31 mouse cellular contexts compared by ENCODE assay signal in the genomic region with DNA sequence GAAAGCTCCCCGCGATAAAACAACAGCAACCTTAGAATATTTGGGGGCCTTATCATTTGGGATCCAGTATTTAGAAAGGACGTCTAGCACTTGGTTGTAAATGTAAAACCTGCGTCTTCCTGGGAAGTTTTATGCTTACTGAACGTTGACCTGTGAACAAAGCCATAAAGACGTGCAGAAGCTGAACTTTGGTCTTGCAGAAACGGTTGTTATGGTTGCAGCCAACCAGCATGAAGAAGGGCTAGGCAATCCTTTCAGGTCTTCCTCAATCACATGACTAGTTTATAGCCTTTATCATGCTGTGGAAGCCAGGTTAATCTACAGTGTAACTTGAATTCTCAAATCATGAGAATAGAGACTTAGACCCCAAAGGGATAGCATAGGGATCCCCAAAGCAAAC. TPM values are rescaled to one million over a fixed set of nuclear protein-coding genes. Genes with fewer than 3 reads are reported as not detected.
DNase-seq lines count a peak whose midpoint lies in the region; ATAC-seq and TF ChIP-seq lines count a peak whose summit lies in the region.
"Had no signal": no experiment of that assay in that cellular context is flagged by ENCODE, and none has a peak within 500 bp of the region (broad histone marks: within the 10 kb centered on the region; RNA-seq: fewer than 3 reads in every experiment).

Gene Clrn3 (minus strand): TSS at position 140 of the 400 bp plus-strand sequence.

- ATAC-seq in kidney, embryonic 15.5 days (replicated peaks; ENCODE audit: low FRiP score) = peak; percentile 47
- ATAC-seq: forebrain, postnatal 0 days; inflammation-experienced regulatory T-cells, adult 6 months; midbrain, embryonic 16.5 days had no signal

- H3K9ac ChIP-seq in kidney, embryonic 15.5 days = no peak within 1 kb of the TSS
- H3K9ac ChIP-seq: embryonic facial prominence, embryonic 15.5 days; forebrain, embryonic 12.5 days; forebrain, postnatal 0 days; heart, embryonic 12.5 days; hindbrain, embryonic 14.5 days; limb, embryonic 12.5 days; liver, embryonic 15.5 days; lung, embryonic 15.5 days had no signal

- peaks cover 13% of the 10 kb centered on the region for H3K4me1 ChIP-seq in kidney, embryonic 15.5 days
- no peaks in the 10 kb centered on the region for H3K4me1 ChIP-seq in thymus, adult 2 months (replicated peaks; ENCODE audit: control insufficient read depth, insufficient read depth, low read length)
- H3K4me1 ChIP-seq: embryonic facial prominence, embryonic 10.5 days; embryonic facial prominence, embryonic 15.5 days; forebrain, embryonic 12.5 days; heart, embryonic 12.5 days; midbrain, embryonic 10.5 days had no signal

- 0 out of 2 replicates have a peak within 1 kb of the TSS, but pooled peaks have one; percentile 30 for H3K27ac ChIP-seq in kidney, embryonic 15.5 days
- H3K27ac ChIP-seq in thymus, adult 2 months (ENCODE audit: control insufficient read depth, insufficient read depth, low read length) = no peak within 1 kb of the TSS
- H3K27ac ChIP-seq: embryonic facial prominence, embryonic 10.5 days; embryonic facial prominence, embryonic 15.5 days; forebrain, embryonic 12.5 days; heart, adult 2 months; hindbrain, embryonic 14.5 days; left cerebral cortex, adult 2 months; limb, embryonic 12.5 days; liver, embryonic 15.5 days; lung, embryonic 15.5 days; midbrain, embryonic 10.5 days had no signal

- no peak within 1 kb of the TSS for H3K4me2 ChIP-seq in kidney, embryonic 15.5 days
- H3K4me2 ChIP-seq: embryonic facial prominence, embryonic 15.5 days; forebrain, embryonic 12.5 days; heart, embryonic 12.5 days; hindbrain, embryonic 14.5 days; limb, embryonic 12.5 days; liver, embryonic 15.5 days; lung, embryonic 15.5 days had no signal

- TF ChIP-seq POLR2A in thymus, adult 2 months (IDR thresholded peaks at IDR 0.05; ENCODE audit: control insufficient read depth, extremely low read depth, insufficient read depth, low read length, poor library complexity) = no peak

- 52% methylated on average over 7 of the region's 7 CpGs for WGBS in kidney, embryonic 15.5 days
- WGBS in thymus, adult 2 months = 97% methylated on average over 7 of the region's 7 CpGs

- H3K36me3 ChIP-seq in kidney, embryonic 15.5 days = no peaks in the 10 kb centered on the region
- no peaks in the 10 kb centered on the region for H3K36me3 ChIP-seq in thymus, adult 2 months (ENCODE audit: control insufficient read depth, insufficient read depth, low read length)
- H3K36me3 ChIP-seq: embryonic facial prominence, embryonic 10.5 days; embryonic facial prominence, embryonic 15.5 days; forebrain, embryonic 12.5 days; G1E; heart, embryonic 12.5 days; limb, embryonic 12.5 days; liver, embryonic 15.5 days; lung, embryonic 15.5 days; midbrain, embryonic 10.5 days had no signal

- H3K27me3 ChIP-seq in kidney, embryonic 15.5 days = no peaks in the 10 kb centered on the region
- H3K27me3 ChIP-seq in thymus, adult 2 months (ENCODE audit: control insufficient read depth, insufficient read depth, low read length) = no peaks in the 10 kb centered on the region
- H3K27me3 ChIP-seq: embryonic facial prominence, embryonic 15.5 days; forebrain, embryonic 12.5 days; heart, embryonic 12.5 days; limb, embryonic 12.5 days; liver, embryonic 15.5 days; lung, embryonic 15.5 days had no signal

- no peak within 1 kb of the TSS; the same call in 1 of the 2 replicates for H3K4me3 ChIP-seq in kidney, embryonic 15.5 days (replicated peaks)
- no peak within 1 kb of the TSS for H3K4me3 ChIP-seq in thymus, adult 2 months (ENCODE audit: control insufficient read depth, insufficient read depth, low read length)
- H3K4me3 ChIP-seq: embryonic facial prominence, embryonic 10.5 days; embryonic facial prominence, embryonic 15.5 days; forebrain, embryonic 12.5 days; heart, adult 2 months; heart, embryonic 12.5 days; left cerebral cortex, adult 2 months; limb, embryonic 12.5 days; liver, embryonic 15.5 days; lung, embryonic 15.5 days; midbrain, embryonic 10.5 days had no signal

- peak; percentile 63 for DNase-seq in kidney, adult 18-20 months
- no peak for DNase-seq in kidney, postnatal 4 days
- DNase-seq in kidney, postnatal 25 days = peak; percentile 46 to 81
- peak; percentile 70 for DNase-seq in yolk sac, embryonic 10.5 days (ENCODE audit: low spot score)
- DNase-seq in layer of hippocampus, adult 9-10 months (ENCODE audit: low spot score) = no peak
- DNase-seq in thymus, adult 2 months = no peak
- DNase-seq in thymus, postnatal 10 days (ENCODE audit: low spot score in 2 of 2) = no peak
- DNase-seq: adrenal gland, postnatal 14 days; cerebellum, adult 18-20 months; cerebellum, postnatal 14 days; forebrain, postnatal 0 days; heart, adult 2 months had no signal

- H3K9me3 ChIP-seq in kidney, embryonic 15.5 days (replicated peaks) = no peaks in the 10 kb centered on the region; the same call in 1 of the 2 replicates
- H3K9me3 ChIP-seq: embryonic facial prominence, embryonic 10.5 days; embryonic facial prominence, embryonic 15.5 days; forebrain, embryonic 12.5 days; G1E; heart, embryonic 12.5 days; limb, embryonic 12.5 days; liver, embryonic 15.5 days; lung, embryonic 15.5 days; midbrain, embryonic 10.5 days had no signal

- no peak for TF ChIP-seq CTCF in thymus, adult 2 months (IDR thresholded peaks at IDR 0.05; ENCODE audit: borderline replicate concordance, control insufficient read depth, extremely low read depth, insufficient read depth, low read length, poor library complexity)

RNA-seq across cellular contexts. Expression of gene Clrn3, which starts in this region (rescaled TPM):
- 8.9 and 9.4 TPM in 2 replicates for polyA plus RNA-seq in kidney, embryonic 15.5 days (2015; fragmentation: Nextera tagmentation; extraction: Ambion mirVana)
- 0.34 and 0.58 TPM in 2 replicates for polyA plus RNA-seq in thymus, adult 2 months (2012; rRNA removed)
- polyA plus RNA-seq: brain, embryonic 14.5 days; embryonic facial prominence, embryonic 10.5 days; embryonic facial prominence, embryonic 15.5 days; forebrain, embryonic 12.5 days; forebrain, postnatal 0 days; G1E; heart, adult 2 months; heart, embryonic 12.5 days; heart, postnatal 0 days; hindbrain, embryonic 14.5 days; inflammation-experienced regulatory T-cells, adult 6 months; limb, embryonic 12.5 days; midbrain, embryonic 10.5 days; midbrain, embryonic 16.5 days; neural tube, embryonic 11.5 days; spleen, adult 2 months; urinary bladder, adult 2 months had no signal

Comparison
In these comparisons a context has a peak if more than half of its experiments do, and no peak if none do; other contexts are left out.
1. DNase-seq: peak in kidney, adult 18-20 months (single experiment), kidney, postnatal 25 days (2 of 2) and yolk sac, embryonic 10.5 days (single experiment); none in kidney, postnatal 4 days (0 of 2), layer of hippocampus, adult 9-10 months (single experiment), thymus, adult 2 months (single experiment) and thymus, postnatal 10 days (0 of 2).